Comparison of ENCODE assay signal across 9 mouse cellular contexts in genomic region chr17:4946421-4946974, GRCm38 (mm10). TPM values are rescaled to one million over a fixed set of nuclear protein-coding genes. Genes with fewer than 3 reads are reported as not detected.
DNase-seq lines count a peak whose midpoint lies in the region; ATAC-seq and TF ChIP-seq lines count a peak whose summit lies in the region.
"Had no signal": no experiment of that assay in that cellular context is flagged by ENCODE, and none has a peak within 500 bp of the region (broad histone marks: within the 10 kb centered on the region; RNA-seq: fewer than 3 reads in every experiment).

No protein-coding gene starts in this region.

- ATAC-seq in lung, embryonic 15.5 days (ENCODE audit: borderline replicate concordance, extremely low read depth, low FRiP score, low TSS enrichment): 0 out of 2 replicates have a peak, but pooled peaks have one; percentile 40

- 0 out of 2 replicates have a peak overlapping the region, but pooled peaks have one; percentile 1 for H3K9ac ChIP-seq in lung, embryonic 15.5 days

- peak overlapping the region; percentile 93 for H3K27ac ChIP-seq in lung, embryonic 15.5 days
- H3K27ac ChIP-seq in small intestine, adult 2 months (ENCODE audit: insufficient read depth, low read depth, low read length): peak overlapping the region; percentile 91

- DNase-seq in ovary, postnatal 10 days (ENCODE audit: low spot score): peak; percentile 23
- DNase-seq in ovary, adult 18-20 months (ENCODE audit: low spot score): no peak
- DNase-seq in gastrocnemius, postnatal 10 days: peak; percentile 10
- peak; percentile 72 for DNase-seq in kidney, adult 18-20 months
- no peak for DNase-seq in frontal cortex, postnatal 10 days (ENCODE audit: low spot score in 2 of 2)
- DNase-seq in left cerebral cortex, adult 18-20 months (ENCODE audit: low spot score in 2 of 2): no peak

- no peaks in the 10 kb centered on the region for H3K27me3 ChIP-seq in lung, embryonic 15.5 days
- H3K27me3 ChIP-seq in small intestine, adult 2 months (ENCODE audit: control insufficient read depth, insufficient read depth, low read length): no peaks in the 10 kb centered on the region

- no peak for TF ChIP-seq POLR2A in small intestine, adult 2 months (IDR thresholded peaks at IDR 0.05; ENCODE audit: low read depth, low read length)

- TF ChIP-seq CTCF in small intestine, adult 2 months (IDR thresholded peaks at IDR 0.05; ENCODE audit: extremely low read depth, insufficient read length, insufficient replicate concordance, low read depth, low read length): no peak

- H3K36me3 ChIP-seq in lung, embryonic 15.5 days: no peaks in the 10 kb centered on the region
- no peaks in the 10 kb centered on the region for H3K36me3 ChIP-seq in small intestine, adult 2 months (ENCODE audit: control insufficient read depth, insufficient read depth, low read length)
- H3K36me3 ChIP-seq: G1E had no signal

- no peaks in the 10 kb centered on the region for H3K9me3 ChIP-seq in lung, embryonic 15.5 days
- H3K9me3 ChIP-seq: G1E had no signal

- peak overlapping the region; percentile 30 for H3K4me2 ChIP-seq in lung, embryonic 15.5 days

- 19% methylated on average over 10 of the region's 12 CpGs for WGBS in lung, embryonic 15.5 days
- WGBS in small intestine, adult 2 months: 11% methylated on average over 11 of the region's 12 CpGs

- no peak overlapping the region for H3K4me3 ChIP-seq in lung, embryonic 15.5 days
- H3K4me3 ChIP-seq in small intestine, adult 2 months (ENCODE audit: low read depth, low read length): peak overlapping the region; percentile 11

- peaks cover 34% of the 10 kb centered on the region for H3K4me1 ChIP-seq in lung, embryonic 15.5 days
- H3K4me1 ChIP-seq in small intestine, adult 2 months (ENCODE audit: control insufficient read depth, insufficient read depth, insufficient read length, low read length): peaks cover 14% of the 10 kb centered on the region; the same call in 1 of the 2 replicates

RNA-seq across cellular contexts. Expression of gene Arid1b, which starts 47.6 kb away (rescaled TPM):
- total RNA-seq in gastrocnemius, postnatal 10 days (2021): 10 to 100 TPM; 39.6 to 44.4 TPM
- 9.5 and 10.5 TPM in 2 replicates for polyA plus RNA-seq in lung, embryonic 15.5 days (2015; fragmentation: Nextera tagmentation; extraction: Ambion mirVana)
- 37.7 and 59.4 TPM in 2 replicates for polyA plus RNA-seq in small intestine, adult 2 months (2012; rRNA removed)
- total RNA-seq in left cerebral cortex, adult 18-20 months (2021): 10 to 100 TPM; 72.6 to 72.7 TPM

Comparison
In these comparisons a context has a peak if more than half of its experiments do, and no peak if none do; other contexts are left out.
1. DNase-seq: peak in ovary, postnatal 10 days (single experiment), gastrocnemius, postnatal 10 days (single experiment) and kidney, adult 18-20 months (single experiment); none in ovary, adult 18-20 months (single experiment), frontal cortex, postnatal 10 days (0 of 2) and left cerebral cortex, adult 18-20 months (0 of 2).